Mouse (Mus musculus) layer of hippocampus, postnatal 36 days (tissue): ENCODE data around the gene Acsl6. TPM values are rescaled to one million over a fixed set of nuclear protein-coding genes. Genes with fewer than 3 reads are reported as not detected.
"Not testable (repeated sequence)": the region's sequence is repeated elsewhere in the genome, so short reads cannot be mapped to it uniquely, and the experiment has no call there.

Source experiments
- DNase-seq, 2 experiments: peaks; one replicate each; pipeline ENCODE4 v3.0.0; 2022
- total RNA-seq, 2 experiments: library from RNA; stranded (reverse); gene quantifications; 2 replicates each; pipeline ENCODE4 v1.2.3; 2021

Acsl6 gene
- total RNA-seq: 100 to 1,000 TPM; 181 to 196 TPM

DNA sequence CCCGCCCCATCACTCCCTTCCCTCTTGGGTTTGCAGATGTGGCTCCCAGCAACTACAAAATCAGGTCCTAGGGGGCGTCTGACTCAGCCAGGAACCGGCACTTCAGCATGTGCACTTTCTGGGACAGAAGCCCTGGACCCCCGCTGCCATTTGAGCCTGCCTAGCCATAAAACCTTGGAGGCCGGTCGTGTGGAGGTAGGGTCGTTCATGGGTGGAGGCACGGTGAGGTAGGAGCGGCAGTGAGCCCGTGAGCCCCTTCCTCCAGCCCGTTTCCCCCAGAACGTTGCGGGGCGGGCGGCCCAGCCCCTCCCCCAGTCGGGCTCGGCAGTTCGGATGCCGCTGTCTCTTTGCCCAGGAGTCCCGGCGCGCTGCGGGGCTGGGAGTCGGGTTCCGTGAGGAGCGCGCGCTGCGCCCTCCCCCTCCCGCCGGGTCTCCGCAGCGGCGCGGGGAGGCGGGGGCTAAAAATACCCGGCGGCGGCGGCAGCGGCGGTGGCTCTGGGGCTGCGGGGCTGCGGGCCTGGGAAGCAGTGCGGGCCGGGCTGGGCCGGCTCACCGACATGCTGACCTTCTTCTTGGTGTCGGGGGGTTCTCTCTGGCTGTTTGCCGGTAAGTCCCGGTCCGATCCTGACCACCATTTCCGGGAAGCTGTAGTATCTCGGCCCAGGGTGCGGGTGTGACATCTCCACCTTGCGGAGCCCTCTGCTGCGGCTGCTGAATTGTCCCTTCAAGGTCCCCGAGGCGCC is at the start of gene Acsl6:
TSS of gene Acsl6 (plus strand) at position 71 of the 743 bp plus-strand sequence.
- peak; percentile 58 to 62 for DNase-seq

- DNase-seq: no peak
These were observed 49.5 kb upstream of the Acsl6 start for GRCm38 (mm10) chr11:54254114-54254513.

DNA sequence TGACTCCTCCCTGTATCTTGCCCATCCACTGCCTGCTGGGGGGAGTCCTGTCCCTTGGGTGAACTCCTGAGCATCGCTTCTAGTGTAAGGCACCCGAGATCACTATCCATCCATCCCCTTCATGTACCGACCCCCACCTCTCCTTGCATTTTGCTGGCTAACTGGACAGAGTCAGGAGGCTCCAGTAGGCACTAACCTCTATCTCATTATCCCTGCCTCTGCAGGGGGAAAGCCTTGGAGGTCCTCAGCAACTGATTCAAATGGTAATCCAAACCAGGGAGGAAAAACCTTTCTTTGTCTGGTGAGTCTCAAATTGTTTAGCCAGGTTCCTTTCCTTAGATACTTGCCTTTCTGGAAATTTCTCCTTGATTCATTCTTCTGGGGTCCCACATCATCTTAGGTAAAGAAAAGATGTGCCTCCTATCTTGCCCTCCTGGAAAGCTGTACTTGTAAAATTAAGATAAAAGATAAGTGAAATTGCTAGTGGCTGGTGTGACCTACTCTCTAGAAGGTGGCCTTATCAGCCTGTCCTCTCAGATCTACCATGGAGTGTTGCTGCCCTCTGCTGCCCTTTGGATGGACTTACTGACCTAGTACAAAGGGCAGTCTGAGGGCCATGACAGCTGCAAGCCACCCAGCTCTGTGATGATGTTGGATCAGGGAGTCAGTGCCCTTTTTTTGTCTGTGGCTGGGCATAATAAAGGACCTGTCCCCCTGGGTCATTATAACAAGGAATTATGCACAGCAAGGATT is 46.8 kb upstream of the Acsl6 start:
- DNase-seq: peak; percentile 51 to 53

GRCm38 (mm10) chr11:54263405-54264031 is 40.1 kb upstream of the Acsl6 start:
- DNase-seq: no peak

DNA sequence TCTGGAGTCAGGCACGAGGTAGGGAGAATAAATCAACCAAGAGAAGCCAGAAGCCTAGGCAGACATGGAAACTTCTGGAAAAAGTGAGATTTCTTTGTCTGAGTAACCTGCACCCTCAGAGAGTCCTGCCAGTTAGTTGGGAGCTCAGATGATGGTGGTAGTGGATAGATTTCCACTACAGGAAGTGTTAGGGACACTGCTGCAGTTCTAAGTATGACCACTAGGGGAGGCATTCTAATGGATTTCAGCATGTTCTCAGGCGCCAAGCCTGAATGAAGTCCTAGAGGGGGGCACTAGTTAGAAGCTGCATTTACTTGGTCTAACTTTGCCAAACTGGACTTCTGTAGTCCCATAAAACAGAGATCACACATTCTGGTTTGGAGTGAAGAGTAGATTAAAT is 39.1 kb upstream of the Acsl6 start:
- peak; percentile 12 to 13 for DNase-seq

DNA sequence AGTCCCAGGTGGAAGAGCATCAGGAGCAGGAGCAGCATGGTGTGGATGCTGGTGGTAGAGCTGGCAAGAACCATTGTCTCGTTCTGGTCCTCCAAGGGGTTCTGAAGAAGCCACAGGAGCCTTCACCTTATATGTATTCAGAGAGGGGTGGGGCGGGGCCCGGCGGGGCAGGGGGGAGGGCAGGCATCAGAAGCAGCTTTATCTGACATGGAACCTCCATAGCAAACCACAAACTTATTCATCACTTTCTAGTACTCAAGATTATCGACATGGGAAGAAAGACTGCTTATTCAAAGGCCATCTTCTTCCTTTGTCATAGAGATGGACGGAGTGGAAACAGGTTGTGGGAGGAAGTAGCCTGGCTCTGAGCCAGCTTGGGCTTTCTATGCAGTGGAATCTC is 36.4 kb upstream of the Acsl6 start, which contains the start of gene Il3:
TSS of gene Il3 (minus strand) at position 101 of the 400 bp plus-strand sequence.
- no peak for DNase-seq

- no peak for DNase-seq
These were observed 34.3 kb upstream of the Acsl6 start for GRCm38 (mm10) chr11:54269191-54269896.

- no peak for DNase-seq
These were observed 32.1 kb upstream of the Acsl6 start for GRCm38 (mm10) chr11:54271437-54271949.

DNA sequence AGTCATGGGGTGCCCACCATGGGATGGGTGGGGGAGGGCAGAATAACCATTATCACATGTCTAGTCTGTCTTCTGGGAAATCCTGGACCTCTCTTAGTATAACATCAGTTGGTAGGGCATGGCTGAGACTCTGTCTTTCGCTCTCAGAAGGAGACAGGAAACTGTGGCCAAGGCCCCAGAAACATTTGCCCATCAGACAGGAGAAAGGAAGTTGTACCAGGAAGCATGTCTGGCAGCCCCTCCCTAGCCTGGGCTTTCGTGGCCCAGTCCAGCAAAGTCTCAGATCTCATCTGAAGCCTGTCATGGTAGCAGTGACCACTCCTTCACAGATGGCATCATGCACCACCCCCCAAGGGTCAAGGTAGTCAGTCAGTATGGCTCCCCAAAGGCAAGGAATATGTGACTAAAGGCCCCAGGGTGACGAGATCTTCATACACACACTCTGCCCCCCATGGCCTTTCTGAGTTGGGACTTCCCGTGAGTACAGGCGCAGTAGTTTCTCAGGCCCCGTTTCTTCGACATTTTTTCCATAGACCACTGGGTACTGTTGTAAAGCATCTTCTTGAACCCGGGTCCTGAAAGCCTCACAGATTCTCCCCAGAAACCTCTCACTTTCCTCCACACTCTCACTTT is 15.7 kb upstream of the Acsl6 start:
- no peak for DNase-seq

GRCm38 (mm10) chr11:54292163-54292562 is 11.4 kb upstream of the Acsl6 start:
- no peak for DNase-seq

DNA sequence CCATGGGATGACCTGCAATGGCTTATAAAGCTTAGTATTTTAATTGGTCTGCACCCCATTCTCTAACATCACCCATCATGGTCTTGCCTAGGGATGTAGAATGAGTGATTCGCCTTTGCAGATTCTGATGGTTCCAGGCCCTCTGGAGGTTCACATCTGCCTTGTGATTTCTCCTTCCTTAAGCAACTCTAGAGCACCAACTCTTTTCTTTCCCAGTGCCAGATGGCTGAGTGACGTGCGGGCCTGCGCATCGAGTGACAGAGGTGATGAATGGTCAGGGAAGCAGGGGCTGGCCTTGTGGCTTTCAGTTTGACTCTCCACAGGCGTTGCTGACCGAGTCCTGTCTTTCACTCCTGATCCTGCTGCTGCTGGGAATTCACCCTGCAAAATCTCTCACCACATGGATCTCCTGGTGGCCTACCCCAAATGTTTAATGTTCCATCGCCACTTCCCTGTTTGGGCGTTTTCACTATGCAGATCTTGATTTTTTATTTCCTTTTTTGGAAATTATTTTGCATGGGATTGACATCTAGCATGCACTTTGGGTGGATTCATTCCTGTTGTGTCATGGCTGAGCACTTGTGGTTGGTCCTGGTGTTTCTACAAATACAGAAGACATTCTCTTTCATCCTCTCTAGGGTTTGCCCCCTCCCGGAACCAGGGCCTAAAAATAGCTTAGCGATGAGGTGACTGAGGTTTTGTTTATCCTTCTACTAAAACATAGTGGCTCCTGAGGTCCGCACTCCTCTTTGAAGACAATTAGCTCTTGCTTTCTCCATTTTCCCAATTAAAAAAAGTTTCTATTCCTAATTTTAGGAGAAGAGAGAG is 9.4 kb upstream of the Acsl6 start:
- no peak for DNase-seq

- DNase-seq: no peak
These were observed 7.6 kb upstream of the Acsl6 start for GRCm38 (mm10) chr11:54295971-54296370.

GRCm38 (mm10) chr11:54296734-54297133 is 6.9 kb upstream of the Acsl6 start:
- DNase-seq: no peak

DNA sequence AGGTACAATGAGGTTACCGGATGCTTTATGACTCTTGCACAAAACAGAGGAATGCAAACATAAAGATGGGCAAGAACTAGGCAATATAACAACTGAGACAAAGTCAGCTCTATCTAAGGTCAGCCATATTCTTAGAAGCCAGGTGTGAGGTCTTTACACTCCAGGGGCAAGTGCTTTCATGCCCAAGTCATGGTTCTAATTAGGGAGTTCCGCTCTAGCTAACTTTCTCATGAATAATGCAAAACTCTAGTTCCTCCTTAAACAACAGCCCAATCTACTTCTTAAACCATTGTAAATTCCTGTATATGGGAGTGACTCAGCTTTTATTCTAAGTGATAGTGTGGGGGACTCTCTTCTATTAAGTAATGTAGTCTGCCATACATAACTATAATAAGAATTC is 6.1 kb upstream of the Acsl6 start:
- not testable (repeated sequence) for DNase-seq

GRCm38 (mm10) chr11:54298777-54299176 is 4.8 kb upstream of the Acsl6 start:
- no peak for DNase-seq

- no peak for DNase-seq
These were observed 1.6 kb upstream of the Acsl6 start for GRCm38 (mm10) chr11:54301994-54302393.

DNA sequence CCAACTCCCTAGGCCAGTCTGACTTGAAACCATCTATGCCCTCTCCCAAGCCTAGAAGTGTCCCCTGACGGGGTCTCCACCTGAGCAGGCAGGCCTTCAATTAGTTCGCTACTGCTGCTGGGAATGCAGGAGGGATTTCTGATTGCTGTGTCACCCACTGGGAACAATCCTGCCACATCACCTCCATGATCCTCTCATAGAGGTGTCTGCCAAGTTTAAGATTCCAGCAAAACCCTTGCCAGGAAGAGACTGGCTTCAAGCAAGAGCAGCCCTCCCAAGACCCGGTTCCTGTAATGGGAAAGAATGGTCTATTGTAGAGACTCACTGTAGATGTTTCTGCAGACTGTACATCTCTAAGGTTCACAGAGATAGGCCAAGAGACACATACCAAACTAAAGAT is 992 bp upstream of the Acsl6 start:
- DNase-seq: no peak

GRCm38 (mm10) chr11:54303076-54303727 is 396 bp upstream of the Acsl6 start:
- DNase-seq: no peak

DNA sequence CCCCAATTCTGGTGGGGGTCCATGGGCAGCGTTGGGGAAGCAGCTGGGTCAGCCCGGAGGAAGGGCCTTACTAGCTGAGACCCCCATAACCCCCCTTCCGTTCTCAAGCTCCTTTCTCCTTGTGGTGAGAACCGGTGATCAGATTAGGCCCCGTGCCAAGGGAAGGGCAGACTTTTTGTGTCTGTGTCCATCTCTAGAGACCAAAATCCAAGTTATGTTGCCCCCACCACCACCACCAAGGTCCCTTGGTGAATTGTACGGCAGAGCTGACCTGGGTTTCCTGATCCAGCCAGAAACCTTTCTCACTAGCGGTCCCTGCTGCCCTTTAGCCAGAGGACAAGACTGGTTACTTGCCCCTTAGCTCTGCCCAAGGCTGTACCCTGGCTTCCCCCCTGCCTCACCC is 874 bp downstream of the Acsl6 start:
- DNase-seq: no peak

DNA sequence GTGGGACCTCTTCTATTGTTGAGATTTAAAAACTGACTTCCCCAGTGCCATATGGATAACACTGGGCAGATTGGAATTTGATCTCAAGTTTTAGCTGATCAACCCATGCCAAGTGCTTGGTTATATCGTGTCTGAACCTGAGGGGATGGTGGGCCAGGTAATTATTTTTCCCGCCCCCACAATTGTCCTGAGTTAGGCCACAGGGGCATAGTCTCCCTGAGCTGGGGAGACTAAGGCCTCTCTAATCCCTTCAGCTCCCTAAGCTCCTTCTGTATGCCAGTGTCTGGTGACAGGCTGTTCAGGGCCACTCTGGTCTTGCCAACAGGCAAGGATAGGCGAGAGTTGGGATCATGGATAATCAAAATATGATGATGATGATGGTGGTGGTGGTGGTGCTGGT is 1.7 kb downstream of the Acsl6 start:
- DNase-seq: no peak
